Mouse (Mus musculus) midbrain, embryonic 14.5 days (tissue): ENCODE data around the gene Tnrc6a. TPM values are rescaled to one million over a fixed set of nuclear protein-coding genes. Genes with fewer than 3 reads are reported as not detected.

Source experiments
- ATAC-seq: fragments of 200-750 bp; cut with Nextera tagmentation; 2 replicates; pipeline ENCODE4 v1.8.0; 2017; ENCODE audit warnings: moderate number of reproducible peaks, moderate library complexity; ENCODE audit not compliant: low FRiP score, low TSS enrichment
- DNase-seq: peaks from one replicate; pipeline ENCODE4 v3.0.0-alpha.2; 2015
- H3K27ac ChIP-seq: fragments of 300-500 bp; sonication (generic); replicated peaks from 2 replicates; pipeline ENCODE4 v1.5.1; 2014; ENCODE audit warnings: mild to moderate bottlenecking, low read depth, low read length, moderate library complexity
- H3K27me3 ChIP-seq: fragments of 300-500 bp; sonication (generic); 2 replicates; pipeline ENCODE4 v1.6.1; 2014; ENCODE audit warnings: low read length, control low read depth, mixed read lengths; ENCODE audit not compliant: control insufficient read depth, insufficient read depth
- H3K36me3 ChIP-seq: fragments of 300-500 bp; sonication (generic); 2 replicates; pipeline ENCODE4 v1.6.1; 2014; ENCODE audit warnings: low read length, control low read depth; ENCODE audit not compliant: control insufficient read depth, insufficient read depth
- H3K4me1 ChIP-seq: fragments of 300-500 bp; sonication (generic); 2 replicates; pipeline ENCODE4 v1.6.1; 2014; ENCODE audit warnings: mild to moderate bottlenecking, antibody characterized with exemption, low read length, control low read depth; ENCODE audit not compliant: control insufficient read depth, insufficient read depth
- H3K4me2 ChIP-seq: fragments of 300-500 bp; sonication (generic); 2 replicates; pipeline ENCODE4 v1.6.1; 2014; ENCODE audit warnings: mild to moderate bottlenecking, low read length, moderate library complexity
- H3K4me3 ChIP-seq: fragments of 300-500 bp; sonication (generic); replicated peaks from 2 replicates; pipeline ENCODE4 v1.5.1; 2014; ENCODE audit warnings: low read depth, low read length
- H3K9ac ChIP-seq: fragments of 300-500 bp; sonication (generic); replicated peaks from 2 replicates; pipeline ENCODE4 v1.6.1; 2014; ENCODE audit warnings: mild to moderate bottlenecking, low read length, moderate library complexity
- H3K9me3 ChIP-seq: fragments of 300-500 bp; sonication (generic); 2 replicates; pipeline ENCODE4 v1.6.1; 2016; ENCODE audit warnings: low read length, control low read depth, mixed read lengths; ENCODE audit not compliant: control insufficient read depth
- WGBS: fragments of 180-500 bp; shearing (Covaris S2); extraction: QIAGEN DNeasy Blood & Tissue Kit; methylation state at CpG from one replicate; pipeline ENCODE4 v1.1.7; 2014; 5-methylcytosine and 5-hydroxymethylcytosine counted together
- polyA plus RNA-seq: library from polyadenylated mRNA; unstranded; fragments of >200 nt; fragmentation: Nextera tagmentation; extraction: Ambion mirVana; gene quantifications from 2 replicates; pipeline ENCODE4 v1.2.1, GENCODE M21; 2014

The Tnrc6a gene
- polyA plus RNA-seq, 1 experiment from 2014 or later = 50.0 TPM

DNA sequence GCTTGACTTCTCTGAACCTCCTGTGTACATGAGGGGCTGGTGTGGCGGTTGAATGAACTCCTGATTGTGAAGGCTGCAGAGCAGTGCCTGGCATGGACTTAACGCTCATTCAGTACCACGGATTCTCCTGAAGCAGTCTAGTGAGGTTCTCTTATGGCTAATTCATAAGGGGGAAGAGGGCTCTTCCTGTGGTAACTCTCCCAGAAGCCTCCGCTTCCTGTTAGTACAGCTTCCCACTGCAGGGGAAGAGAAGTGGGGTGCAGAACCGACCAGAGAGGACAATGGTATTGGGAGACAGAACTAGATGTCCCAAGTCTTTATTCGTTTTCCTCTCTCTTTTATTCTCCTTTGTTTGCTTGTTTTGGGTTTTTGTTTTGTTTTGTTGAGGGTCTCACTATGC, 116.4 kb downstream of the Tnrc6a start:
- H3K4me2 ChIP-seq = no peak overlapping the region
- H3K36me3 ChIP-seq = no peaks in the 10 kb centered on the region
- H3K9ac ChIP-seq = no peak overlapping the region
- DNase-seq (no peak), ATAC-seq (no peak)
- no peak overlapping the region for H3K4me3 ChIP-seq
- H3K27me3 ChIP-seq = no peaks in the 10 kb centered on the region
- 77% methylated on average over 6 of the region's 6 CpGs for WGBS
- H3K27ac ChIP-seq = no peak overlapping the region
- peaks cover 6% of the 10 kb centered on the region for H3K4me1 ChIP-seq
- H3K9me3 ChIP-seq = no peaks in the 10 kb centered on the region

DNA sequence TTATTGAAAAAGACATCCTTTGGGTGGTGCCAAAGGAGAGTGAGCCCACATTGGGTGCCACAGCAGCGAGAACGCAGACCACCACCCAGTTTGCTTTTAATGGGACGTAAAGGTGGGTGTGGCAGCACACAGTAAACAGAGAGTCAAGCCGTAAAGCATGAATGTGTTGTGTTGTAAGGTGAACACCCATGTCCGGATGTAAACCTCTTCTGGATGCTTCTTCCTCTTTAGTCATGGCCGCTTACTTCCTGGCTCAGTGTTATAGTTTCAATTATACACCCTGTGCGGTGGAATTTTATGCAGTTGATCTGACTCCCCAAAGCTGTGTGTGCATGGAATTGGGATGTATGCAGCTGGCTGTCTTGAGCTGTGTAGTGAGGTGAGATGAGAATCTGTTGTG, 118.6 kb downstream of the Tnrc6a start:
- DNase-seq (no peak), ATAC-seq (no peak)
- Histone ChIP-seq H3K9me3 (no peaks in the 10 kb centered on the region), H3K4me3 (no peak overlapping the region), H3K27ac (no peak overlapping the region), H3K27me3 (no peaks in the 10 kb centered on the region), H3K4me2 (no peak overlapping the region), H3K4me1 (peaks cover 6% of the 10 kb centered on the region), H3K9ac (no peak overlapping the region), H3K36me3 (no peaks in the 10 kb centered on the region)
- 95% methylated on average over 7 of the region's 7 CpGs for WGBS

DNA sequence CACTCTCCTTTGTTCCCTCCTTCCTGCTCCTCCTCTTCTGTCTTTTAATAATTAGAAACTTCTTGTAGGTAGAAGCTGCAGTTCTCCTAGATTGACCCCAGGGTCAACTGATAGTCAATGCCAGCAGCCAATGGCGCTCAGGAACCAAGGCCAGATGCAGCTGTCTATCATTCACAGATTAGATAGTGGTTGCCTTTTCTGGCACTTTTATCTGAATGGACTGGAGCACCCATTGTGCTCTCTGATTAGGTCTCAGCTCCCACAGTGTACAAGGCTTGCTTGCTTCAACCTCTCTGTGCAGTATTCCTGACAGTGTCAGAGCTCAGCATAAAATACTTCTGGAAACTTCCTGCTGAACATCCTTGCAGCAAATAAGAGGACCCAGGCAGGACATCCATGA, 121.1 kb downstream of the Tnrc6a start:
- DNase-seq (no peak), ATAC-seq (no peak)
- Histone ChIP-seq H3K4me3 (no peak overlapping the region), H3K27me3 (no peaks in the 10 kb centered on the region), H3K9me3 (no peaks in the 10 kb centered on the region), H3K36me3 (no peaks in the 10 kb centered on the region), H3K9ac (no peak overlapping the region), H3K4me2 (no peak overlapping the region), H3K27ac (no peak overlapping the region), H3K4me1 (no peaks in the 10 kb centered on the region)
- WGBS = 87% methylated on average over 1 of the region's 1 CpGs

Other genes starting within 250 kb of the Tnrc6a start
- 31.6 and 36.8 TPM in 2 replicates for gene Rbbp6, start 158.2 kb upstream of the Tnrc6a start, polyA plus RNA-seq
- 1.2 TPM in 1 of 2 replicates, not detected in the other for gene Slc5a11, start 90.9 kb downstream of the Tnrc6a start, polyA plus RNA-seq
- 100 and 115 TPM in 2 replicates for gene Lcmt1, start 245.9 kb downstream of the Tnrc6a start, polyA plus RNA-seq
- gene Arhgap17, start 246.0 kb downstream of the Tnrc6a start, polyA plus RNA-seq = 8.1 and 12.0 TPM in 2 replicates